Comparison of ENCODE assay signal across 8 mouse cellular contexts in the genomic region with DNA sequence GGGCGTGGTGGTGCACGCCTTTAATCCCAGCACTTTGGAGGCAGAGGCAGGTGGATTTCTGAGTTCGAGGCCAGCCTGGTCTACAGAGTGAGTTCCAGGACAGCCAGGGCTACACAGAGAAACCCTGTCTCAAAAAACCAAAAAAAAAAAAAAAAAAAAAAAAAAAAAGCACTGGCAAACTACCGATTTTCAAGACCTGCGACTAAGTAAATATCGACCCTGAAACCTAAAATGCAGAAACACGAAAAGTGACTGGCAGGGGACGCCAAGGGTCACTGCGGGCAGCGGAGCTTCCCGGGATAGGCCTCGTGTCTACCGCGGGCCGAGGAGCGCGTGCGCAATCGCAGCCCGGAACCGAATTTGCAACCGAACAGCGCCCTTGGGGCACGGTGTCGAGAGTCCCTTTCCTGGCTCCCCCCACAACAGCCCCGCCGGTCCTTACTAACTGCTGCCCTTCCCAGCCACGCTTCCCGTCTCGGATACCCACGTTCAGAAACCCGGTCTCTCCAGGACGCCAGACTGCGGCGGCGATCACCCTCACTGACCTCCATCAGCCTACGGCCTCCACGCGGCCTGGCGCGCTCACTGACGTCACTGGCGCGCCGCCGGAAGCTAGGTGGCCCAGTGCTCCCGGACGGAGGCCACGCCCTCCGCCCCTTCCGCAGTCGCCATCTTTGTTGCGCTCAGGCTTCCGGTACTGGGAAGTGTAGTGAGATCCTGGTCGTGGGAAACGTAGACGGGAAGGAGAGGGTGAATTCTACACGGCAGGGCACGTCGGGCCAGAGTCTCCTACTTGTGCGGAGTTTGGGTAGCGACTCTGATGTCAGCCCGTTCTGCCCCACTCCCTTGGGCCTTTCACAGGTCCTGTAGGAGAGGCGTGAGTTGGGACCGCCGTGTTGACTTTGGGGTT. TPM values are rescaled to one million over a fixed set of nuclear protein-coding genes. Genes with fewer than 3 reads are reported as not detected.
A peak's percentile ranks its signal among the peaks of the same experiment; 100 is the strongest.
DNase-seq lines count a peak whose midpoint lies in the region; ATAC-seq and TF ChIP-seq lines count a peak whose summit lies in the region.

Gene Tbrg4, minus strand, starts transcription at position 590 of the 910 bp plus-strand sequence.

- peak; percentile 22 for TF ChIP-seq CTCF in liver, embryonic 14.5 days (IDR thresholded peaks at IDR 0.05; ENCODE audit: low read depth)
- TF ChIP-seq CTCF in stomach, postnatal 0 days (IDR thresholded peaks at IDR 0.05; ENCODE audit: low read depth), result no peak; the same call in 1 of the 2 replicates

- H3K4me2 ChIP-seq in heart, embryonic 15.5 days, result peak within 1 kb of the TSS; percentile 81
- peak within 1 kb of the TSS; percentile 93 for H3K4me2 ChIP-seq in liver, embryonic 14.5 days (ENCODE audit: low read depth)
- peak within 1 kb of the TSS; percentile 89 for H3K4me2 ChIP-seq in neural tube, embryonic 11.5 days (ENCODE audit: low read depth)
- peak within 1 kb of the TSS; percentile 86 for H3K4me2 ChIP-seq in stomach, postnatal 0 days (replicated peaks; ENCODE audit: low read depth)

- under 1% methylated on average over 66 of the region's 66 CpGs for WGBS in forebrain, embryonic 10.5 days
- under 1% methylated on average over 66 of the region's 66 CpGs for WGBS in heart, embryonic 15.5 days
- under 1% methylated on average over 66 of the region's 66 CpGs for WGBS in liver, embryonic 14.5 days (ENCODE audit: insufficient replicate concordance)
- under 1% methylated on average over 64 of the region's 66 CpGs for WGBS in neural tube, embryonic 11.5 days
- under 1% methylated on average over 66 of the region's 66 CpGs for WGBS in stomach, postnatal 0 days

- H3K9ac ChIP-seq in heart, embryonic 15.5 days, result peak within 1 kb of the TSS; percentile 74
- H3K9ac ChIP-seq in liver, embryonic 14.5 days (replicated peaks), result peak within 1 kb of the TSS; percentile 80
- peak within 1 kb of the TSS; percentile 67 for H3K9ac ChIP-seq in neural tube, embryonic 11.5 days (ENCODE audit: low read length)
- H3K9ac ChIP-seq in stomach, postnatal 0 days (ENCODE audit: low read length), result peak within 1 kb of the TSS; percentile 86

- peak; percentile 92 for ATAC-seq in heart, embryonic 15.5 days (replicated peaks; ENCODE audit: insufficient number of reproducible peaks, insufficient read depth, low FRiP score, low read depth)
- peak; percentile 91 for ATAC-seq in liver, embryonic 14.5 days (ENCODE audit: insufficient read depth)
- ATAC-seq in neural tube, embryonic 11.5 days (ENCODE audit: insufficient read depth, low FRiP score, low TSS enrichment), result peak; percentile 95
- ATAC-seq in stomach, postnatal 0 days (ENCODE audit: low FRiP score, low TSS enrichment), result peak; percentile 92

- peak within 1 kb of the TSS; percentile 95 for H3K27ac ChIP-seq in forebrain, embryonic 10.5 days
- H3K27ac ChIP-seq in heart, embryonic 15.5 days, result peak within 1 kb of the TSS; percentile 92
- H3K27ac ChIP-seq in liver, embryonic 14.5 days, result peak within 1 kb of the TSS; percentile 81
- peak within 1 kb of the TSS; percentile 37 for H3K27ac ChIP-seq in neural tube, embryonic 11.5 days (ENCODE audit: low read depth, low read length)
- H3K27ac ChIP-seq in stomach, postnatal 0 days (replicated peaks), result peak within 1 kb of the TSS; percentile 93

- peak; percentile 29; the same call in 1 of the 2 replicates for TF ChIP-seq EP300 in liver, embryonic 14.5 days (IDR thresholded peaks at IDR 0.05; ENCODE audit: low read depth)
- TF ChIP-seq EP300 in stomach, postnatal 0 days (optimal IDR thresholded peaks at IDR 0.05), result no peak

- peak within 1 kb of the TSS; percentile 81 for H3K4me3 ChIP-seq in forebrain, embryonic 10.5 days
- peak within 1 kb of the TSS; percentile 89 for H3K4me3 ChIP-seq in heart, embryonic 15.5 days
- H3K4me3 ChIP-seq in liver, embryonic 14.5 days (ENCODE audit: insufficient read depth in 1 of 2, low read depth in 2 of 2, low read length in 2 of 2), result peak within 1 kb of the TSS; percentile 90 to 92
- peak within 1 kb of the TSS; percentile 67 for H3K4me3 ChIP-seq in neural tube, embryonic 11.5 days (ENCODE audit: low read depth, low read length)
- peak within 1 kb of the TSS; percentile 74 for H3K4me3 ChIP-seq in stomach, postnatal 0 days (ENCODE audit: low read depth, low read length)

- no peaks in the 10 kb centered on the region for H3K9me3 ChIP-seq in forebrain, embryonic 10.5 days
- H3K9me3 ChIP-seq in heart, embryonic 15.5 days (replicated peaks), result no peaks in the 10 kb centered on the region
- H3K9me3 ChIP-seq in liver, embryonic 14.5 days (ENCODE audit: control insufficient read depth, low read length), result no peaks in the 10 kb centered on the region
- H3K9me3 ChIP-seq in neural tube, embryonic 11.5 days (ENCODE audit: control insufficient read depth, low read length), result no peaks in the 10 kb centered on the region
- no peaks in the 10 kb centered on the region for H3K9me3 ChIP-seq in stomach, postnatal 0 days (ENCODE audit: control insufficient read depth, low read length)

- peaks cover 28% of the 10 kb centered on the region for H3K4me1 ChIP-seq in forebrain, embryonic 10.5 days
- peaks cover 32% of the 10 kb centered on the region for H3K4me1 ChIP-seq in heart, embryonic 15.5 days (replicated peaks)
- peaks cover 20 to 23% of the 10 kb centered on the region in 2 experiments for H3K4me1 ChIP-seq in liver, embryonic 14.5 days (replicated peaks; ENCODE audit: control insufficient read depth in 2 of 2, insufficient read depth in 2 of 2, low read length in 1 of 2)
- peaks cover 9% of the 10 kb centered on the region; the same call in 1 of the 2 replicates for H3K4me1 ChIP-seq in neural tube, embryonic 11.5 days (ENCODE audit: control insufficient read depth, insufficient read depth, low read length)
- H3K4me1 ChIP-seq in stomach, postnatal 0 days (replicated peaks; ENCODE audit: control insufficient read depth, insufficient read depth), result peaks cover 7% of the 10 kb centered on the region

- no peaks in the 10 kb centered on the region for H3K27me3 ChIP-seq in forebrain, embryonic 10.5 days (ENCODE audit: poor library complexity, severe bottlenecking)
- no peaks in the 10 kb centered on the region for H3K27me3 ChIP-seq in heart, embryonic 15.5 days
- H3K27me3 ChIP-seq in liver, embryonic 14.5 days (ENCODE audit: control insufficient read depth, insufficient read depth, low read length), result no peaks in the 10 kb centered on the region
- no peaks in the 10 kb centered on the region for H3K27me3 ChIP-seq in neural tube, embryonic 11.5 days (ENCODE audit: control insufficient read depth, insufficient read depth, low read length)
- H3K27me3 ChIP-seq in stomach, postnatal 0 days (ENCODE audit: control insufficient read depth, insufficient read depth, low read length), result no peaks in the 10 kb centered on the region

- DNase-seq in CD8-positive naive resting alpha-beta T cell, adult 2 months (ENCODE audit: low read depth in 2 of 2, low spot score in 2 of 2), result peak; percentile 76 to 85
- peak; percentile 90 for DNase-seq in c-Kit-positive CD71-negative TER-119-negative erythroid progenitor cells, embryonic 14.5 days (ENCODE audit: low read depth)
- peak; percentile 92 for DNase-seq in forebrain, embryonic 10.5 days (ENCODE audit: extremely low spot score, low spot score)
- DNase-seq in kidney, postnatal 25 days, result peak; percentile 93 to 97
- peak; percentile 87 to 89 (median 88) for DNase-seq in liver, embryonic 14.5 days (ENCODE audit: low read depth in 3 of 3, low spot score in 3 of 3)
- DNase-seq in neural tube, embryonic 11.5 days (ENCODE audit: low spot score), result peak; percentile 98
- peak; percentile 93 for DNase-seq in stomach, postnatal 0 days (ENCODE audit: low spot score)

- H3K36me3 ChIP-seq in forebrain, embryonic 10.5 days (replicated peaks), result peaks cover 42% of the 10 kb centered on the region
- H3K36me3 ChIP-seq in heart, embryonic 15.5 days, result peaks cover 30% of the 10 kb centered on the region
- peaks cover 33% of the 10 kb centered on the region for H3K36me3 ChIP-seq in liver, embryonic 14.5 days (replicated peaks; ENCODE audit: control insufficient read depth, insufficient read depth, low read depth)
- H3K36me3 ChIP-seq in neural tube, embryonic 11.5 days (ENCODE audit: control insufficient read depth, insufficient read depth, low read length), result peaks cover 18% of the 10 kb centered on the region
- peaks cover 7% of the 10 kb centered on the region for H3K36me3 ChIP-seq in stomach, postnatal 0 days (ENCODE audit: control insufficient read depth, insufficient read depth, low read length)

RNA-seq across cellular contexts. Expression of gene Tbrg4, which starts in this region (rescaled TPM):
- 71.2 and 80.0 TPM in 2 replicates for polyA plus RNA-seq in forebrain, embryonic 10.5 days (2016; fragmentation: Nextera tagmentation; extraction: Ambion mirVana)
- 38.8 and 48.5 TPM in 2 replicates for polyA plus RNA-seq in heart, embryonic 15.5 days (2015; fragmentation: Nextera tagmentation; extraction: Ambion mirVana)
- polyA plus RNA-seq in liver, embryonic 14.5 days (2012; rRNA removed), result 55.1 and 63.6 TPM in 2 replicates
- 27.7 and 30.4 TPM in 2 replicates for polyA plus RNA-seq in liver, embryonic 14.5 days (2014; fragmentation: Nextera tagmentation; extraction: Ambion mirVana)
- polyA plus RNA-seq in neural tube, embryonic 11.5 days (2014; fragmentation: Nextera tagmentation; extraction: Ambion mirVana), result 41.0 and 43.4 TPM in 2 replicates
- polyA plus RNA-seq in stomach, postnatal 0 days (2015; fragmentation: Nextera tagmentation; extraction: Ambion mirVana), result 29.3 and 31.2 TPM in 2 replicates

Comparison
In these comparisons a context has a peak if more than half of its experiments do, and no peak if none do; other contexts are left out.
1. Peak in every context shown above with its lines: DNase-seq, ATAC-seq, H3K4me3 ChIP-seq and H3K27ac ChIP-seq.
2. H3K27ac ChIP-seq: peak in every context shown above with its lines; median percentile 95 in forebrain, embryonic 10.5 days; 93 in stomach, postnatal 0 days; 92 in heart, embryonic 15.5 days; 81 in liver, embryonic 14.5 days; 37 in neural tube, embryonic 11.5 days.